Mouse (Mus musculus): ENCODE results near the gene Bmpr1b.

- TF ChIP-seq CTCF (IDR thresholded peaks at IDR 0.05; ENCODE audit: borderline replicate concordance, control insufficient read depth, extremely low read depth, insufficient read depth, low read length, poor library complexity) = no peak
- TF ChIP-seq POLR2A (IDR thresholded peaks at IDR 0.05; ENCODE audit: control insufficient read depth, extremely low read depth, insufficient read depth, low read length, poor library complexity) = no peak
Measured at GRCm38 (mm10) chr3:141791026-141791780, 378.0 kb downstream of the Bmpr1b start.
